Mouse (Mus musculus): ENCODE measurements around the gene Phactr1. TPM values are rescaled to one million over a fixed set of nuclear protein-coding genes. Genes with fewer than 3 reads are reported as not detected.

Gene Phactr1
- polyA plus RNA-seq, 1 experiment from 2014 or later: 10.0 TPM

- H3K27ac ChIP-seq (ENCODE audit: low read depth): no peak overlapping the region
- peaks cover 3% of the 10 kb centered on the region; the same call in 1 of the 2 replicates for H3K9me3 ChIP-seq (ENCODE audit: control insufficient read depth, low read length)
- no peaks in the 10 kb centered on the region for H3K36me3 ChIP-seq (ENCODE audit: control insufficient read depth, insufficient read depth, low read length)
- H3K4me2 ChIP-seq (ENCODE audit: low read length): no peak overlapping the region
- no peak for DNase-seq (ENCODE audit: low spot score)
- H3K9ac ChIP-seq (ENCODE audit: low read length): no peak overlapping the region
- H3K4me1 ChIP-seq (replicated peaks; ENCODE audit: control insufficient read depth, insufficient read depth, low read length): no peaks in the 10 kb centered on the region
- H3K27me3 ChIP-seq (replicated peaks; ENCODE audit: control insufficient read depth, insufficient read depth, low read length): no peaks in the 10 kb centered on the region
- no peak overlapping the region for H3K4me3 ChIP-seq (ENCODE audit: low read depth, low read length)
- 98% methylated on average over 5 of the region's 5 CpGs for WGBS
- ATAC-seq (replicated peaks; ENCODE audit: low FRiP score, low TSS enrichment, low read depth): no peak
These were observed 309.1 kb downstream of the Phactr1 start for GRCm38 (mm10) chr13:42989481-42989880.

DNA sequence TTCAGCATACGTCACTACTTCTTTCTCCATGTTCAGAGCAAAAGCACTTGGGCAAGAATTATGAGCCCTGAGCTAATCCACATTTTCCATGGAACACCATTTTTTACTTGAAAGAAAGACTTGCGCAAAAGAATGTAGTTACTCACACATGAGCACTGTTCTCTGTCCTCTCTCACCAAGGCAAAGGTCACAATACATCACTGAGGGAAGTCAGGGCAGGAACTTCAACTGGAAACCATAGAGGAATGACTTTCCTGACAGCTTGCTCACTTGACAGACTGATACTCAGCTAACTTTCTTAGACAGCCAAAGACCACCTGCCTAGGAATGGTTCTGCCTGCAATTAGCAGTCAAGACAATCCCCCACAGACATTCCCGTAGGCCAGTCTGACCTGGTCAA, 309.6 kb downstream of the Phactr1 start:
- Histone ChIP-seq H3K4me1 (replicated peaks; ENCODE audit: control insufficient read depth, insufficient read depth, low read length) (no peaks in the 10 kb centered on the region), H3K27me3 (replicated peaks; ENCODE audit: control insufficient read depth, insufficient read depth, low read length) (no peaks in the 10 kb centered on the region), H3K27ac (ENCODE audit: low read depth) (no peak overlapping the region), H3K9ac (ENCODE audit: low read length) (no peak overlapping the region), H3K4me3 (ENCODE audit: low read depth, low read length) (no peak overlapping the region), H3K9me3 (ENCODE audit: control insufficient read depth, low read length) (peaks cover 3% of the 10 kb centered on the region; the same call in 1 of the 2 replicates), H3K4me2 (ENCODE audit: low read length) (no peak overlapping the region), H3K36me3 (ENCODE audit: control insufficient read depth, insufficient read depth, low read length) (no peaks in the 10 kb centered on the region)
- DNase-seq (ENCODE audit: low spot score) (no peak), ATAC-seq (replicated peaks; ENCODE audit: low FRiP score, low TSS enrichment, low read depth) (no peak)
- 85% methylated on average over 3 of the region's 3 CpGs for WGBS

- Histone ChIP-seq H3K27ac (ENCODE audit: low read depth) (no peak overlapping the region), H3K36me3 (ENCODE audit: control insufficient read depth, insufficient read depth, low read length) (no peaks in the 10 kb centered on the region), H3K4me2 (ENCODE audit: low read length) (no peak overlapping the region), H3K27me3 (replicated peaks; ENCODE audit: control insufficient read depth, insufficient read depth, low read length) (no peaks in the 10 kb centered on the region), H3K9me3 (ENCODE audit: control insufficient read depth, low read length) (peaks cover 3% of the 10 kb centered on the region; the same call in 1 of the 2 replicates), H3K4me1 (replicated peaks; ENCODE audit: control insufficient read depth, insufficient read depth, low read length) (no peaks in the 10 kb centered on the region), H3K9ac (ENCODE audit: low read length) (no peak overlapping the region), H3K4me3 (ENCODE audit: low read depth, low read length) (no peak overlapping the region)
- DNase-seq (ENCODE audit: low spot score): no peak
- 56% methylated on average over 2 of the region's 2 CpGs for WGBS
- no peak for ATAC-seq (replicated peaks; ENCODE audit: low FRiP score, low TSS enrichment, low read depth)
These were observed 310.2 kb downstream of the Phactr1 start for GRCm38 (mm10) chr13:42990493-42991111.

GRCm38 (mm10) chr13:42991164-42991563, 310.7 kb downstream of the Phactr1 start:
- H3K4me3 ChIP-seq (ENCODE audit: low read depth, low read length): no peak overlapping the region
- 82% methylated on average over 3 of the region's 3 CpGs for WGBS
- H3K27ac ChIP-seq (ENCODE audit: low read depth): no peak overlapping the region
- no peak for DNase-seq (ENCODE audit: low spot score)
- H3K4me2 ChIP-seq (ENCODE audit: low read length): no peak overlapping the region
- no peak for ATAC-seq (replicated peaks; ENCODE audit: low FRiP score, low TSS enrichment, low read depth)
- peaks cover 3% of the 10 kb centered on the region; the same call in 1 of the 2 replicates for H3K9me3 ChIP-seq (ENCODE audit: control insufficient read depth, low read length)
- no peaks in the 10 kb centered on the region for H3K36me3 ChIP-seq (ENCODE audit: control insufficient read depth, insufficient read depth, low read length)
- no peaks in the 10 kb centered on the region for H3K27me3 ChIP-seq (replicated peaks; ENCODE audit: control insufficient read depth, insufficient read depth, low read length)
- H3K4me1 ChIP-seq (replicated peaks; ENCODE audit: control insufficient read depth, insufficient read depth, low read length): no peaks in the 10 kb centered on the region
- no peak overlapping the region for H3K9ac ChIP-seq (ENCODE audit: low read length)

DNA sequence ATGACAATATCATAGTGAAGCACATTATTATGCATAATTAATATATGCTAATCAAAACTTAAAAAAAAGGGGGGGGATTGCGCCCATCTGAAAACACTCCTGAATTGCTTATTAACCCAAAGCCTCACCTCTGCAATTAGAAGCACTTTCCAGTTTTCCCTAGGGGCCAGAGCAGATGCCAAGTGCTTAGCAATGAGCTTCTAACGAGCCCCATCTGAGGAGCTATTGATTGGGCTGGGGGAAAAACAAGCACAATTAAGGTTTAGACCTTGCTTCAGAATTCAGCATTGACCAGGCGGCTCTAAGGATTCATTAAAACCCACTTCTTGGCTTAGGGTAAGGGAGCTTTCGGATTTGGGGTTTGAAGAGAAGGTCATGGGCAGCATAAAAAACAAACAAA, 311.9 kb downstream of the Phactr1 start:
- no peak overlapping the region for H3K27ac ChIP-seq (ENCODE audit: low read depth)
- DNase-seq (ENCODE audit: low spot score): no peak
- WGBS: 83% methylated on average over 4 of the region's 4 CpGs
- no peak for ATAC-seq (replicated peaks; ENCODE audit: low FRiP score, low TSS enrichment, low read depth)
- H3K4me3 ChIP-seq (ENCODE audit: low read depth, low read length): no peak overlapping the region
- H3K27me3 ChIP-seq (replicated peaks; ENCODE audit: control insufficient read depth, insufficient read depth, low read length): no peaks in the 10 kb centered on the region
- no peak overlapping the region for H3K9ac ChIP-seq (ENCODE audit: low read length)
- H3K9me3 ChIP-seq (ENCODE audit: control insufficient read depth, low read length): peaks cover 3% of the 10 kb centered on the region; the same call in 1 of the 2 replicates
- no peaks in the 10 kb centered on the region for H3K36me3 ChIP-seq (ENCODE audit: control insufficient read depth, insufficient read depth, low read length)
- H3K4me1 ChIP-seq (replicated peaks; ENCODE audit: control insufficient read depth, insufficient read depth, low read length): no peaks in the 10 kb centered on the region
- no peak overlapping the region for H3K4me2 ChIP-seq (ENCODE audit: low read length)

- no peak for DNase-seq (ENCODE audit: low spot score)
- Histone ChIP-seq H3K36me3 (ENCODE audit: control insufficient read depth, insufficient read depth, low read length) (no peaks in the 10 kb centered on the region), H3K27ac (ENCODE audit: low read depth) (no peak overlapping the region), H3K4me3 (ENCODE audit: low read depth, low read length) (no peak overlapping the region), H3K27me3 (replicated peaks; ENCODE audit: control insufficient read depth, insufficient read depth, low read length) (no peaks in the 10 kb centered on the region), H3K4me1 (replicated peaks; ENCODE audit: control insufficient read depth, insufficient read depth, low read length) (no peaks in the 10 kb centered on the region), H3K9ac (ENCODE audit: low read length) (no peak overlapping the region), H3K9me3 (ENCODE audit: control insufficient read depth, low read length) (peaks cover 3% of the 10 kb centered on the region; the same call in 1 of the 2 replicates), H3K4me2 (ENCODE audit: low read length) (no peak overlapping the region)
- 76% methylated on average over 3 of the region's 3 CpGs for WGBS
- ATAC-seq (replicated peaks; ENCODE audit: low FRiP score, low TSS enrichment, low read depth): no peak
These were observed 313.9 kb downstream of the Phactr1 start for GRCm38 (mm10) chr13:42994276-42994675.

DNA sequence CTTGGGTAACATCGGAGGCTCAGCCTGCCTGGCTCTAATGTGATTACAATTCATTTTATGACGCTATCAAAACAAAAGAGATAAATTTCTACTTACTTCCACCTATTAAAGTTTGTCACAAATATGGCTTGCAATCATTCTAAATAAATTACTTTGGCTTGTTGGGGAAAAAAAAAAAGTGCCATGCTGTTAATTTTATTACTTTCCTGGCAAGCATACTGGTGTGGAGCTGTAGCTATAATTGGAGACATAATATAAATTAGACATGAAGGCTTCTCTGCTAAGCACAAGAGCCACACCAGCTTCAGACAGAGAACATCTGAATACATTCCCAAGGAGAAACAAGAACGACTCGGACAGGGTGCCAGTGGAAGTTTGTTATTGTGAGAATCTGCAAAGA, 315.8 kb downstream of the Phactr1 start:
- Histone ChIP-seq H3K27ac (ENCODE audit: low read depth) (no peak overlapping the region), H3K27me3 (replicated peaks; ENCODE audit: control insufficient read depth, insufficient read depth, low read length) (no peaks in the 10 kb centered on the region), H3K4me3 (ENCODE audit: low read depth, low read length) (no peak overlapping the region), H3K9me3 (ENCODE audit: control insufficient read depth, low read length) (peaks cover 3% of the 10 kb centered on the region; the same call in 1 of the 2 replicates), H3K4me1 (replicated peaks; ENCODE audit: control insufficient read depth, insufficient read depth, low read length) (no peaks in the 10 kb centered on the region), H3K4me2 (ENCODE audit: low read length) (no peak overlapping the region), H3K36me3 (ENCODE audit: control insufficient read depth, insufficient read depth, low read length) (no peaks in the 10 kb centered on the region), H3K9ac (ENCODE audit: low read length) (no peak overlapping the region)
- no peak for ATAC-seq (replicated peaks; ENCODE audit: low FRiP score, low TSS enrichment, low read depth)
- 46% methylated on average over 4 of the region's 4 CpGs for WGBS
- DNase-seq (ENCODE audit: low spot score): no peak

DNA sequence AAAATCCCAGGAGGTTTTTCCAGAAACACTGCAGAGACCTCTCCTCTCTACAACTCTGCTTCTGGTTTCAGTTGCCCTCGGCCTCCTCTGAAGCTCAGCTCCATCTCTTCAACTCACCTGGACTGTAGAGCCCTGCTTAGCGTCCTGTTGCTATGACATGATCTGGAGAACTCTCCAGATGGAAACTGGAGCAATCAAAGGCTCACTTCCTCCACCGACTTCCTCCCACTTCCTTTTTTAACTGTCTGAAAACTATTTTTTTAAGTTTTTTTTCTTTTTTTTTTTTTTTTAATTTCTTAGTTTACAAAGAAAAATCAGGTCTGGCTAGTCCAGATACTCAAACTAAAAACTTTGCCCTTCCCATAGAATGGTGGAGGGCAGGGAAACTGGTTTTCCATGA, 318.9 kb downstream of the Phactr1 start:
- no peak for ATAC-seq (replicated peaks; ENCODE audit: low FRiP score, low TSS enrichment, low read depth)
- no peak for DNase-seq (ENCODE audit: low spot score)
- WGBS: 79% methylated on average over 3 of the region's 3 CpGs

GRCm38 (mm10) chr13:43005131-43005579, 324.7 kb downstream of the Phactr1 start:
- Histone ChIP-seq H3K4me3 (ENCODE audit: low read depth, low read length) (no peak overlapping the region), H3K4me2 (ENCODE audit: low read length) (peak overlapping the region; percentile 20; the same call in 1 of the 2 replicates), H3K4me1 (replicated peaks; ENCODE audit: control insufficient read depth, insufficient read depth, low read length) (peaks cover 8% of the 10 kb centered on the region), H3K9me3 (ENCODE audit: control insufficient read depth, low read length) (no peaks in the 10 kb centered on the region), H3K9ac (ENCODE audit: low read length) (no peak overlapping the region), H3K27ac (ENCODE audit: low read depth) (peak overlapping the region; percentile 40; the same call in 1 of the 2 replicates), H3K36me3 (ENCODE audit: control insufficient read depth, insufficient read depth, low read length) (no peaks in the 10 kb centered on the region), H3K27me3 (replicated peaks; ENCODE audit: control insufficient read depth, insufficient read depth, low read length) (no peaks in the 10 kb centered on the region)
- ATAC-seq (replicated peaks; ENCODE audit: low FRiP score, low TSS enrichment, low read depth) (0 out of 2 replicates have a peak, but pooled peaks have one; percentile 36), DNase-seq (ENCODE audit: low spot score) (peak; percentile 67)
- WGBS: 14% methylated on average over 3 of the region's 3 CpGs

More for the DNA sequence above, 318.9 kb downstream of the Phactr1 start:
- Histone ChIP-seq H3K4me3 (ENCODE audit: low read depth, low read length) (no peak overlapping the region), H3K36me3 (ENCODE audit: control insufficient read depth, insufficient read depth, low read length) (no peaks in the 10 kb centered on the region), H3K9ac (ENCODE audit: low read length) (no peak overlapping the region), H3K4me1 (replicated peaks; ENCODE audit: control insufficient read depth, insufficient read depth, low read length) (no peaks in the 10 kb centered on the region), H3K27ac (ENCODE audit: low read depth) (no peak overlapping the region), H3K27me3 (replicated peaks; ENCODE audit: control insufficient read depth, insufficient read depth, low read length) (no peaks in the 10 kb centered on the region), H3K4me2 (ENCODE audit: low read length) (no peak overlapping the region), H3K9me3 (ENCODE audit: control insufficient read depth, low read length) (no peaks in the 10 kb centered on the region)
